Mouse (Mus musculus): ENCODE measurements at regions not wholly inside any gene's neighbourhood (a gene's known extent, or its start where the extent isn't known, plus 50 kb on each side); places are given as distances from the start of the nearest gene placed in this dataset.

DNA sequence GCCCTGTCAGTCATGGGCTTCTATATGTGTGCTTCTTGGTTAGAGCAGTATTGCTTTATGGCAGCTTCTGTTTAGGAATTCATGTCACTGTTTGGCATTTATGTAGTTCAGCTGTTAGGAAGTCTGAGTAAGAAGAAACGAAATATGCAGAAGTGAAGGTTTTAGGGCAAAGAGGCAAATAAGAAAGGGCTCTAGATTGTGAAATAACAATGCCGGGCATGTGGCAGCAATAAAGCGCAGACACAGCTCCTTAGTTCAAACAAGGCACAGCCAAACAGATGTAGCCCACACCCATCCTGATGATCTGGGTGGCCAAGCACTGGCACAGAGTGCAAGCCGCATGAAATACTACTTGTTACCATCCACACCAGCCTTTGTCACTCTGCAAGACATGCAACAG lies 175.3 kb upstream of the Mef2c start:
- TF ChIP-seq MYC (IDR thresholded peaks at IDR 0.05; ENCODE audit: low read depth, low read length): no peak
- no peak for TF ChIP-seq POLR2A (IDR thresholded peaks at IDR 0.05; ENCODE audit: low read depth, low read length)
- TF ChIP-seq ETS1 (conservative IDR thresholded peaks at IDR 0.05; ENCODE audit: low read depth, low read length): no peak
- no peak for TF ChIP-seq USF2 (conservative IDR thresholded peaks at IDR 0.05; ENCODE audit: low read depth, low read length)
- TF ChIP-seq JUN (IDR thresholded peaks at IDR 0.05; ENCODE audit: insufficient read depth, low read depth, low read length): no peak
- TF ChIP-seq POLR2AphosphoS2 (IDR thresholded peaks at IDR 0.05; ENCODE audit: low read depth, low read length): no peak
- TF ChIP-seq KAT2A (IDR thresholded peaks at IDR 0.05; ENCODE audit: insufficient replicate concordance, low read length): no peak
- no peak for TF ChIP-seq CTCF (conservative IDR thresholded peaks at IDR 0.05 in 1 of 2, IDR thresholded peaks at IDR 0.05 in 1 of 2; ENCODE audit: low read depth in 2 of 2, low read length in 2 of 2)
- no peak for TF ChIP-seq ELF1 (IDR thresholded peaks at IDR 0.05; ENCODE audit: low read depth, low read length)
- no peak for TF ChIP-seq TBP (conservative IDR thresholded peaks at IDR 0.05; ENCODE audit: low read depth, low read length)
